Mouse (Mus musculus) C3H10T1/2 (cell line): ENCODE results near the gene Igf2bp3. TPM values are rescaled to one million over a fixed set of nuclear protein-coding genes. Genes with fewer than 3 reads are reported as not detected.

Experiments used
- polyA plus RNA-seq, 2 experiments: library from polyadenylated mRNA; unstranded; fragments of >200 nt; fragmentation: generic; extraction: Trizol; gene quantifications; one replicate each; pipeline ENCODE4 v1.2.1; 2012; ENCODE audit warnings: missing spikeins in 2 of 2

Gene Igf2bp3
- polyA plus RNA-seq, result under 1 TPM; 0.02 to 0.37 TPM

DNA sequence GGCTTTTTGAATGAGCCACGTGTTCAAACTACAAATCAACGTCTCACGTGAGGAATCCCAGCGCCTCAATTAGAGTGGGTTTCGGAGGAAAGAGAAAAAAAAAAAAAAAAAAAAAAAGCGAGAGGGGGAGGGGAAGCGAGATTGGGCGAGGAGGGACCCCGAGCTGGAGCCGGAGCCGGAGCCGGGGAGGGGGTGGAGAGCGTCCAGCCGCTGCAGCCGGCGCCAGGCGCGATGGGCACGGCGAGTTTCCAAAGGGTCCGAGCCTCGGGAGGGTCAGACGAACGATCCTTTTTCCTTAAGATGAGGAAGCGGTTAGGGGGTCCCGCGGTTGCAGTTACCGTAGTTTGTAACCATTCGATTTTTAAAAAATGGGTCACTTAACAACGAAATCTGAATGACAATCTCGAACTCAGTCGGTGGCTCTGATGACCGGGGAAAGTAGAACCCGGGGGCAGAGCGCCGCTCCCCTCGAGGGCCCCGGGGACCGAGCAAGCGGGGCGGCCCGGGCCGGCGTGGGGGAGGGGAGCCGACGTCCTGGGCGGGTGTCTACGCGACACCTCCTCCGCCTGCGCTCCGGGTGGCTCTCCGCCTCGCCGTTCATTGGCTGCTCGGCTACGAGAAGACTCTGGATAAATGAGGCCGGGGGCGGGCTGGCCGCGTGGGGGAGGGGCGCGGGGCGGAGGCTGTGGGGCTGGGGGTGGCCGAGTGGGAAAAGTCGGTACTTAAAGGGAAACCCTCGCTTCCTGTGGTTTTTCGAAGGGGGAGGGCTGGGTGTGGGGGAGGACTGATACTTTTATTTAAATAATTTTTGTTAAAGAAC, at the start of gene Igf2bp3:
Gene Igf2bp3, minus strand, starts transcription at position 30 of the 820 bp plus-strand sequence.

DNA sequence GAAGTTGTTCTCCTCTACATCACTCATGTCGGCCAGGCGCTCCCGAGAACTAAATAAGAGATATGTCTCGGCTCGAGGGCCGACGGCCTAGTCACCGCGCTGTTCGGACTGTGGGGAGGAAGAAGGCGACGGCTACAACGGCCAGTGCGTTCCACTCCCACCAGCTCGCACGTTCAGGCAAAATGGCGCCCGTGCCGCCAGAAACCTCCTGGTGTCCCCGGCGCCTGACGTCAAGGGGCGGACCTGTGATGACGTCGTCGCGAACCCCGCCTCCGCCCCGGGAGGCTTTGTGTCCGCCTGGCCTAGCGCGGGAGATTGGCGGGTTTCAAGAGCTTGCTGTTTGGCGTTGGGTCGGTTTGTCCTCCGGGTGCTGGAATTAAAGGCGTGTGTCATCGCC, 49.1 kb upstream of the Igf2bp3 start, which contains the start of gene Tra2a:
Gene Tra2a, minus strand, starts transcription at position 187 of the 397 bp plus-strand sequence.

DNA sequence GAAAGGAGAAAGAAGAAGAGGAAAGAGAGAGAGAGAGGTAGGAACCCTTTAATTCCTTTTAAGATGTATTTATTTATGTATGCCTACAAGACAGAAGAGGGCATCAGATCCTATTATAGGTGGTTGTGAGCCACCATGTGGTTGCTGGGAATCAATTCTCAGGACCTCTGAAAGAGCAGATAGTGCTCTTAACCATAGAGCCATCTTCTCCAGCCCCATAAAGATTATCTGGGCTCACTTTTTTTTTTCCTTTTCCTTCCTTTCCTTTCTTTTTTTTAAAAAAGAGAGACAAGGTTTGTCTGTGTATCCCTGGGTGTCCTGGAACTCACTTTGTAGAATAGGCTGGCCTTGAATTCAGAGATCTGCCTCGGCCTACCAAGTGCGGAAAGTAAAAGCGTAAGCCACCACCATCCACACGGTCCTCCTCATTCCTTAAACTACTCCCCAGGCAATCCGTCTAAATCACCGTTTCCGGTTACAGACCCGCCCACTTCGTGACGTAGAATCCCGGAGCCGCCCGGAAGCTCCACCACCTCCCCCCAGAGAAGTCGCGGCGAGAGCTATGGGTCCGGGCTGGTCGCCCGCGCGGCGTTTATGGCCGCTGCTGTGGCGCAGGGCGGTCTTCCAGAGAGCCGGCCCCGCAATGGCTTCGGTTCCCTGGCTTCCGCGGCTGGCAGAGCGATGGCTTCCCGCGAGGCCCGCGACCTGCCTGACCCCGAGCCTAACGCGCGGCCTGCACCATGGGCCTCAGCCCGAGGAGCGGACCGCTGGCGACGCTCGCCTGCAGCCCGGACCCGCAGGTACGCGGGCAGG, 141.2 kb downstream of the Igf2bp3 start, which contains the start of gene Malsu1:
Gene Malsu1, plus strand, starts transcription at position 492 of the 813 bp plus-strand sequence.

DNA sequence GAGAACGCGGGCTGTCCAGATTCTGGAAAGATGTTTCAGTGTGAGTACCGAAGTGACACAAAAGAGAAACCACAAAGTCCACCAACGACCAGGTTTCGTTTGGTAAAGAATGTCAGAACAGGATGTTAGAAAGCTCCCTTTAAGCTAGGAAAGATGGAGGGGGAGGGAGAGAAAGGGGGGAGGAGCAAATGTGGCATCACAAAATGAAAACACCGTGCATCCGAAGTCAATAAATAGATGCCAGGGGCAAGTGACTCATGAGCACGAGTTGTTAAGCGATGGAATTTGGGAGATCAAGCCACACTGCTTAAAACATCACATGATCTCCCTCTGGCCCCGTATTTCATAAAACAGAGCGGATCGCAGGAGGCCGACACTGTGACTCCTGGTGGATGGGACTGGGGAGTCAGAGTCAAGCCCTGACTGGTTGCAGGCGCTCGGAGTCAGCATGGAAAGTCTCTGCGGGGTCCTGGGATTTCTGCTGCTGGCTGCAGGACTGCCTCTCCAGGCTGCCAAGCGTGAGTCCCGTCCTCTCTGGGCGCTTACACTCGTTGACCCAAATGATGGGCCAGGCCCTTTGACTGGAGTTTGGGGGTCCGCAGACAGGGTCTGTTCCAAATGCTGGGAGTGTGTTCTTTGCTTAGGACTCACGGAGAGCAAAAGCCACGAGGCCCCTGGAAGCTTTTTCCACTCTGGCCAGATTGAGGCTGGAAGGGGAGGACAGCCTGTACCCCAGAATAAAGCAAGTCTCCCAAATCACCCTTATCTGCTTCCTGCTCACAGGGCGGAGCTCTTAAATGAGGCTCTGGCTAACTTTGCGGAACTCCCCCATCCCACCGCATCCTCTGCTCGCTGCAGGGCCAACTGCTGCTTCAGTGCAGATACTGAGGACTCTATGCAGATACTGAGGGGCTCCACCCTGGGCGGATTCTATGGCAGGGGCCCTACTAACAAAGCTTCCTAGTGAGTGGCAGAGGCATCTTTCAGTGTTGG, 178.2 kb downstream of the Igf2bp3 start, which contains the start of gene Gpnmb:
Gene Gpnmb, plus strand, starts transcription at position 272 of the 993 bp plus-strand sequence.

Other genes starting within 250 kb of the Igf2bp3 start
- gene Doxl2, start 240.0 kb downstream of the Igf2bp3 start, polyA plus RNA-seq, result not detected
- not detected for gene Svs1, start 228.1 kb downstream of the Igf2bp3 start, polyA plus RNA-seq
- 1 to 10 TPM; 1.0 to 1.5 TPM for gene Gpnmb, start 178.4 kb downstream of the Igf2bp3 start, polyA plus RNA-seq
- gene Malsu1, start 141.2 kb downstream of the Igf2bp3 start, polyA plus RNA-seq, result 10 to 100 TPM; 18.3 to 18.5 TPM
- 10 to 100 TPM in 1 of 2 experiments, 1 to 10 TPM in 1; 4.5 to 26.6 TPM for gene Tra2a, start 49.1 kb upstream of the Igf2bp3 start, polyA plus RNA-seq
- gene Ccdc126, start 104.3 kb upstream of the Igf2bp3 start, polyA plus RNA-seq, result 1 to 10 TPM in 1 of 2 experiments, under 1 TPM in 1; 0.20 to 2.0 TPM
- not detected for gene Fam221a, start 152.8 kb upstream of the Igf2bp3 start, polyA plus RNA-seq
- gene Stk31, start 180.6 kb upstream of the Igf2bp3 start, polyA plus RNA-seq, result not detected